Mouse (Mus musculus) lung, postnatal 0 days (tissue): ENCODE data around the gene Pcyt1b. TPM values are rescaled to one million over a fixed set of nuclear protein-coding genes. Genes with fewer than 3 reads are reported as not detected.

Experiments
- ATAC-seq: fragments of 200-750 bp; cut with Nextera tagmentation; 2 replicates; pipeline ENCODE4 v1.8.0; 2017; ENCODE audit warnings: moderate library complexity
- DNase-seq: peaks from one replicate; pipeline ENCODE4 v3.0.0-alpha.2; 2016; ENCODE audit warnings: low spot score
- H3K27ac ChIP-seq: fragments of 300-500 bp; sonication (generic); 2 replicates; pipeline ENCODE4 v1.5.1; 2014; ENCODE audit warnings: antibody characterized with exemption, mild to moderate bottlenecking, low read length, mixed read lengths
- H3K27me3 ChIP-seq: fragments of 300-500 bp; sonication (generic); replicated peaks from 2 replicates; pipeline ENCODE4 v1.6.1; 2014; ENCODE audit warnings: low read length, mixed read lengths; ENCODE audit not compliant: insufficient read depth
- H3K36me3 ChIP-seq: fragments of 300-500 bp; sonication (generic); 2 replicates; pipeline ENCODE4 v1.6.1; 2014; ENCODE audit warnings: low read length, mixed read lengths; ENCODE audit not compliant: insufficient read depth
- H3K4me1 ChIP-seq: fragments of 300-500 bp; sonication (generic); 2 replicates; pipeline ENCODE4 v1.6.1; 2014; ENCODE audit warnings: antibody characterized with exemption, low read depth, low read length, mixed read lengths; ENCODE audit not compliant: insufficient read depth
- H3K4me2 ChIP-seq: fragments of 300-500 bp; sonication (generic); replicated peaks from 2 replicates; pipeline ENCODE4 v1.6.1; 2014; ENCODE audit warnings: low read depth, mild to moderate bottlenecking, low read length, moderate library complexity, mixed read lengths
- H3K4me3 ChIP-seq: fragments of 300-500 bp; sonication (generic); 2 replicates; pipeline ENCODE4 v1.5.1; 2014; ENCODE audit warnings: low read depth, low read length
- H3K9ac ChIP-seq: fragments of 300-500 bp; sonication (generic); replicated peaks from 2 replicates; pipeline ENCODE4 v1.6.1; 2014; ENCODE audit warnings: low read depth, mild to moderate bottlenecking
- H3K9me3 ChIP-seq: fragments of 300-500 bp; sonication (generic); 2 replicates; pipeline ENCODE4 v1.6.1; 2016; ENCODE audit warnings: low read length, mixed read lengths
- CTCF ChIP-seq: IDR thresholded peaks from 2 replicates; pipeline ENCODE4 v1.5.1; 2016; ENCODE audit warnings: antibody characterized with exemption, mild to moderate bottlenecking
- EP300 ChIP-seq: IDR thresholded peaks from 2 replicates; pipeline ENCODE4 v1.6.1; 2016; ENCODE audit warnings: antibody characterized with exemption, mild to moderate bottlenecking, control low read depth
- WGBS: fragments of 180-500 bp; shearing (Covaris S2); extraction: QIAGEN DNeasy Blood & Tissue Kit; methylation state at CpG from one replicate; pipeline ENCODE4 v1.1.7; 2014; 5-methylcytosine and 5-hydroxymethylcytosine counted together
- polyA plus RNA-seq: library from polyadenylated mRNA; unstranded; fragments of >200 nt; fragmentation: Nextera tagmentation; extraction: Ambion mirVana; gene quantifications from 2 replicates; pipeline ENCODE4 v1.2.1, GENCODE M21; 2015

The Pcyt1b gene
- polyA plus RNA-seq, 1 experiment from 2014 or later = 0.27 TPM

GRCm38 (mm10) chrX:93729529-93729928 lies 74.9 kb downstream of the Pcyt1b start:
- Histone ChIP-seq H3K4me3 (no peak overlapping the region), H3K4me2 (no peak overlapping the region), H3K9me3 (no peaks in the 10 kb centered on the region), H3K36me3 (no peaks in the 10 kb centered on the region), H3K27ac (no peak overlapping the region), H3K9ac (no peak overlapping the region), H3K4me1 (no peaks in the 10 kb centered on the region), H3K27me3 (no peaks in the 10 kb centered on the region)
- ATAC-seq (no peak), DNase-seq (no peak)
- TF ChIP-seq EP300 (no peak), CTCF (no peak)
- 88% methylated on average over 1 of the region's 1 CpGs for WGBS

DNA sequence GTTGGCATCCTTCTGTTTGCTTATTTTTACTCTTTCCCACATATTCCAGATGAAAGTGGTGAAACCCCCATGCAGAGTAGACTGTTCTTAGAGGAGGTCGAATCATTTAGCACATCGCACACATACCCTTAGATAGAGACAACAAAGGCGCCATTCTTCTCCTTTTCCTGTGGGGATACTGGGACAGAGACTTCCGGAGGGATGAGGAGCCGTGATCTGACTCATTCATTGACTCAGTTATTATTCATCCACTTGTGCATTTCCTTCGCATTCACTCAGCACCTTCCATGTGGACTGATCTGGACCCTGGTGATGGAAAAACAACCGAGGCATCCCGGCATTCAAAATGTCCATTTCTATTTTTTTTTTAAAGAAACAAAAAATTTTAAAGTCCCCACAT lies 76.2 kb downstream of the Pcyt1b start:
- Histone ChIP-seq H3K36me3 (no peaks in the 10 kb centered on the region), H3K9me3 (no peaks in the 10 kb centered on the region), H3K4me1 (no peaks in the 10 kb centered on the region), H3K9ac (no peak overlapping the region), H3K27me3 (no peaks in the 10 kb centered on the region), H3K4me2 (no peak overlapping the region), H3K27ac (no peak overlapping the region), H3K4me3 (no peak overlapping the region)
- ATAC-seq (no peak), DNase-seq (no peak)
- WGBS = 73% methylated on average over 8 of the region's 8 CpGs
- TF ChIP-seq CTCF (no peak), EP300 (no peak)

GRCm38 (mm10) chrX:93732407-93732806 lies 77.7 kb downstream of the Pcyt1b start:
- TF ChIP-seq EP300 (no peak), CTCF (no peak)
- Histone ChIP-seq H3K36me3 (no peaks in the 10 kb centered on the region), H3K4me1 (no peaks in the 10 kb centered on the region), H3K4me3 (no peak overlapping the region), H3K9ac (no peak overlapping the region), H3K27me3 (no peaks in the 10 kb centered on the region), H3K9me3 (no peaks in the 10 kb centered on the region), H3K27ac (no peak overlapping the region), H3K4me2 (no peak overlapping the region)
- ATAC-seq (no peak), DNase-seq (no peak)

- ATAC-seq (no peak), DNase-seq (no peak)
- Histone ChIP-seq H3K27ac (no peak overlapping the region), H3K9ac (no peak overlapping the region), H3K4me1 (no peaks in the 10 kb centered on the region), H3K27me3 (no peaks in the 10 kb centered on the region), H3K4me3 (no peak overlapping the region), H3K4me2 (no peak overlapping the region), H3K9me3 (no peaks in the 10 kb centered on the region), H3K36me3 (no peaks in the 10 kb centered on the region)
- 65% methylated on average over 6 of the region's 6 CpGs for WGBS
- TF ChIP-seq CTCF (no peak), EP300 (no peak)
These were observed 78.5 kb downstream of the Pcyt1b start for GRCm38 (mm10) chrX:93732975-93733748.

DNA sequence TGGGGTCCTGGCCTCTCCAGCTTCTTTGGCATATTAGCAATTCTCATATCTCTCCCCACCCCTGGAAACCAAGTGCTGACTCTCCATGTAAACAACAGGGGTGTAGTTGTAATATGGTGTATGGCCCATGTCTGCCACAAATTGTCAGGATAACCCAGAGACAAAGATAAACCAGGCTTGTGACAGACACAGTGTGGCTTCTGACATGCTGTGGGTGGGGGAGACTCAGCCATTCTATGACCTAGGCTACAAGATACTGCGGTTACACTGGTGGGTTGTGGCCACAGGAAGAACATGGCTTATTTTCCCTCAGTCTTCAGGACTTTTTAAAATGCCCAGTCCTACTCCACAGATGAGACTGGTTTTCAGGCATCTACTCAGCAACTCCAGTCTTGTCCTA lies 94.5 kb downstream of the Pcyt1b start:
- H3K9me3 ChIP-seq = no peaks in the 10 kb centered on the region
- H3K4me2 ChIP-seq = no peak overlapping the region
- WGBS = 94% methylated on average over 1 of the region's 1 CpGs
- H3K9ac ChIP-seq = no peak overlapping the region
- no peak overlapping the region for H3K27ac ChIP-seq
- no peaks in the 10 kb centered on the region for H3K36me3 ChIP-seq
- ATAC-seq = no peak
- TF ChIP-seq CTCF = no peak
- no peak for TF ChIP-seq EP300
- H3K27me3 ChIP-seq = no peaks in the 10 kb centered on the region
- DNase-seq = no peak
- no peaks in the 10 kb centered on the region for H3K4me1 ChIP-seq
- H3K4me3 ChIP-seq = no peak overlapping the region

DNA sequence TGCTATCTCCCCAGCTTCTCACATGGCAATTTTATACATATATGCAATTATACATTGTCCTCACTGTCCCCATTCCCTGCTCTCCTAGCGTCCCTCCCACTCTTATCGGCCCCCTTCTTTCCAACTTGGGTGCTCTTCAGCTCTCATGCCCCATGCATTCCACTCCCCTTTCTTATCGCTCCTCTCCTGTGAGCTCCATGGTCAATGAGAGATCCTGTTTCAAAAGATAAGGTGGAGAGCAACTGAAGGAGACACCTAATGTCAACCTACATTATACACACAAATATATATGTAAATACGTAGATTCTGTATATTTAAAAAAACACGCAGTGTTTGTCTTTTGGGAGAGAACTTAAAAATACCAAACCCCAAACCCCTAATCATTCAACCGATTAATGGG lies 95.9 kb downstream of the Pcyt1b start:
- DNase-seq (no peak), ATAC-seq (no peak)
- 77% methylated on average over 6 of the region's 6 CpGs for WGBS
- Histone ChIP-seq H3K9ac (no peak overlapping the region), H3K27me3 (no peaks in the 10 kb centered on the region), H3K4me3 (no peak overlapping the region), H3K4me2 (no peak overlapping the region), H3K36me3 (no peaks in the 10 kb centered on the region), H3K9me3 (no peaks in the 10 kb centered on the region), H3K4me1 (no peaks in the 10 kb centered on the region), H3K27ac (no peak overlapping the region)
- TF ChIP-seq CTCF (no peak), EP300 (no peak)
